Mouse (Mus musculus) lung, adult 18-20 months (tissue): ENCODE data around the gene Erc1.
"Not testable (repeated sequence)": the region's sequence is repeated elsewhere in the genome, so short reads cannot be mapped to it uniquely, and the experiment has no call there.

Experiments used
- DNase-seq, 2 experiments: peaks; one replicate each; pipeline ENCODE4 v3.0.0; 2022; ENCODE audit warnings: mixed read lengths in 2 of 2

The Erc1 gene

GRCm38 (mm10) chr6:119707911-119708310 lies 140.1 kb downstream of the Erc1 start:
- DNase-seq: no peak

GRCm38 (mm10) chr6:119704899-119705298 lies 143.1 kb downstream of the Erc1 start:
- no peak for DNase-seq

- DNase-seq: no peak
Measured at GRCm38 (mm10) chr6:119692754-119693153, 155.2 kb downstream of the Erc1 start.

- DNase-seq: no peak
Measured at GRCm38 (mm10) chr6:119686470-119686869, 161.5 kb downstream of the Erc1 start.

- DNase-seq: no peak
Measured at GRCm38 (mm10) chr6:119680746-119681145, 167.2 kb downstream of the Erc1 start.

GRCm38 (mm10) chr6:119674811-119675209 lies 173.2 kb downstream of the Erc1 start:
- no peak for DNase-seq

- DNase-seq: no peak
Measured at GRCm38 (mm10) chr6:119674201-119674810, 173.7 kb downstream of the Erc1 start.

- no peak for DNase-seq
Measured at GRCm38 (mm10) chr6:119669746-119670145, 178.2 kb downstream of the Erc1 start.

- DNase-seq: no peak
Measured at GRCm38 (mm10) chr6:119662936-119663335, 185.0 kb downstream of the Erc1 start.

GRCm38 (mm10) chr6:119661081-119661493 lies 186.9 kb downstream of the Erc1 start:
- no peak for DNase-seq

- DNase-seq: no peak
Measured at GRCm38 (mm10) chr6:119658441-119658840, 189.5 kb downstream of the Erc1 start.

- DNase-seq: no peak
Measured at GRCm38 (mm10) chr6:119657418-119658178, 190.4 kb downstream of the Erc1 start.

- DNase-seq: not testable (repeated sequence)
Measured at GRCm38 (mm10) chr6:119654777-119655176, 193.2 kb downstream of the Erc1 start.

GRCm38 (mm10) chr6:119643880-119644460 lies 204.0 kb downstream of the Erc1 start:
- DNase-seq: no peak

- DNase-seq: no peak
Measured at GRCm38 (mm10) chr6:119643178-119643728, 204.7 kb downstream of the Erc1 start.

- DNase-seq: no peak
Measured at GRCm38 (mm10) chr6:119642718-119643117, 205.2 kb downstream of the Erc1 start.

GRCm38 (mm10) chr6:119635629-119636028 lies 212.3 kb downstream of the Erc1 start:
- DNase-seq: peak; percentile 9 to 17

GRCm38 (mm10) chr6:119630622-119631021 lies 217.3 kb downstream of the Erc1 start:
- no peak for DNase-seq

- no peak for DNase-seq
Measured at GRCm38 (mm10) chr6:119601379-119601778, 246.6 kb downstream of the Erc1 start.

- no peak for DNase-seq
Measured at GRCm38 (mm10) chr6:119595440-119595839, 252.5 kb downstream of the Erc1 start.

- no peak for DNase-seq
Measured at GRCm38 (mm10) chr6:119590872-119591271, 257.1 kb downstream of the Erc1 start.

- no peak for DNase-seq
Measured at GRCm38 (mm10) chr6:119587897-119588296, 260.1 kb downstream of the Erc1 start.

- DNase-seq: no peak
Measured at GRCm38 (mm10) chr6:119587454-119587853, 260.5 kb downstream of the Erc1 start.
